Mouse (Mus musculus) hindbrain, embryonic 14.5 days (tissue): ENCODE data around the gene C2cd2l. TPM values are rescaled to one million over a fixed set of nuclear protein-coding genes. Genes with fewer than 3 reads are reported as not detected.

ENCODE experiments used
- ATAC-seq: fragments of 200-750 bp; cut with Nextera tagmentation; 2 replicates; pipeline ENCODE4 v1.8.0; 2017; ENCODE audit warnings: moderate number of reproducible peaks, mild to moderate bottlenecking, moderate TSS enrichment, moderate library complexity; ENCODE audit not compliant: low FRiP score
- DNase-seq: peaks from one replicate; pipeline ENCODE4 v3.0.0-alpha.2; 2015; ENCODE audit warnings: low spot score
- H3K27ac ChIP-seq: fragments of 300-500 bp; sonication (generic); 2 replicates; pipeline ENCODE4 v1.5.1; 2014; ENCODE audit warnings: mild to moderate bottlenecking, moderate library complexity
- H3K27me3 ChIP-seq: fragments of 300-500 bp; sonication (generic); 2 replicates; pipeline ENCODE4 v1.6.1; 2014; ENCODE audit warnings: mild to moderate bottlenecking, low read length, mixed read lengths; ENCODE audit not compliant: control insufficient read depth, insufficient read depth
- H3K36me3 ChIP-seq: fragments of 300-500 bp; sonication (generic); replicated peaks from 2 replicates; pipeline ENCODE4 v1.6.1; 2014; ENCODE audit not compliant: control insufficient read depth, insufficient read depth
- H3K4me1 ChIP-seq: fragments of 300-500 bp; sonication (generic); replicated peaks from 2 replicates; pipeline ENCODE4 v1.6.1; 2014; ENCODE audit warnings: antibody characterized with exemption, low read length, mixed read lengths; ENCODE audit not compliant: control insufficient read depth, insufficient read depth
- H3K4me2 ChIP-seq: fragments of 300-500 bp; sonication (generic); replicated peaks from 2 replicates; pipeline ENCODE4 v1.6.1; 2014; ENCODE audit warnings: mild to moderate bottlenecking, moderate library complexity
- H3K4me3 ChIP-seq: fragments of 300-500 bp; sonication (generic); replicated peaks from 2 replicates; pipeline ENCODE4 v1.5.1; 2014; ENCODE audit warnings: mild to moderate bottlenecking, low read length
- H3K9ac ChIP-seq: fragments of 300-500 bp; sonication (generic); 2 replicates; pipeline ENCODE4 v1.6.1; 2014
- H3K9me3 ChIP-seq: fragments of 300-500 bp; sonication (generic); 2 replicates; pipeline ENCODE4 v1.6.1; 2016; ENCODE audit warnings: low read length; ENCODE audit not compliant: control insufficient read depth
- WGBS: fragments of 180-500 bp; shearing (Covaris S2); extraction: QIAGEN DNeasy Blood & Tissue Kit; methylation state at CpG from one replicate; pipeline ENCODE4 v1.1.7; 2014; 5-methylcytosine and 5-hydroxymethylcytosine counted together
- microRNA-seq: library from miRNA; unstranded; fragments of <30 nt; microRNA quantifications from one replicate; pipeline ENCODE4, GENCODE M21; 2016
- polyA plus RNA-seq: library from polyadenylated mRNA; unstranded; fragments of >200 nt; fragmentation: Nextera tagmentation; extraction: Ambion mirVana; gene quantifications from 2 replicates; pipeline ENCODE4 v1.2.1, GENCODE M21; 2014

C2cd2l gene
- polyA plus RNA-seq, 1 experiment from 2014 or later = 24.0 TPM

- Histone ChIP-seq H3K9me3 (no peaks in the 10 kb centered on the region; the same call in 1 of the 2 replicates), H3K27ac (peak overlapping the region; percentile 57; the same call in 1 of the 2 replicates), H3K4me3 (no peak overlapping the region), H3K27me3 (no peaks in the 10 kb centered on the region), H3K4me1 (peaks cover 12% of the 10 kb centered on the region; the same call in 1 of the 2 replicates), H3K4me2 (no peak overlapping the region), H3K9ac (no peak overlapping the region; the same call in 1 of the 2 replicates), H3K36me3 (no peaks in the 10 kb centered on the region)
- 60% methylated on average over 8 of the region's 8 CpGs for WGBS
- DNase-seq (no peak), ATAC-seq (no peak)
Observed at GRCm38 (mm10) chr9:44266478-44267226, 53.4 kb downstream of the C2cd2l start.

- whole genome bisulfite sequencing = 81% methylated on average over 14 of the region's 14 CpGs
- Histone ChIP-seq H3K9me3 (no peaks in the 10 kb centered on the region), H3K4me3 (no peak overlapping the region), H3K4me1 (0 out of 2 replicates have a peak, but pooled peaks cover 8% of the 10 kb centered on the region), H3K27ac (no peak overlapping the region), H3K9ac (no peak overlapping the region), H3K36me3 (no peaks in the 10 kb centered on the region), H3K27me3 (no peaks in the 10 kb centered on the region), H3K4me2 (no peak overlapping the region)
- ATAC-seq = no peak
- no peak for DNase-seq
Observed at GRCm38 (mm10) chr9:44261388-44261787, 58.7 kb downstream of the C2cd2l start.

Small RNA genes within 50 kb of the gene (microRNA-seq; reads per million reads assigned to microRNA genes)
- gene Gm44335 = not detected

Other genes starting within 250 kb of the C2cd2l start
- gene Mfrp, start 218.6 kb downstream of the C2cd2l start, polyA plus RNA-seq = 0.31 and 0.41 TPM in 2 replicates
- 7.0 and 8.0 TPM in 2 replicates for gene C1qtnf5, start 213.0 kb downstream of the C2cd2l start, polyA plus RNA-seq
- 0.35 TPM in 1 of 2 replicates, not detected in the other for gene Gm49380, start 206.8 kb downstream of the C2cd2l start, polyA plus RNA-seq
- 30.6 and 32.7 TPM in 2 replicates for gene Rnf26, start 206.8 kb downstream of the C2cd2l start, polyA plus RNA-seq
- 12.6 and 13.6 TPM in 2 replicates for gene Mcam, start 185.8 kb downstream of the C2cd2l start, polyA plus RNA-seq
- 22.4 and 22.9 TPM in 2 replicates for gene Cbl, start 86.2 kb downstream of the C2cd2l start, polyA plus RNA-seq
- not detected in 2 replicates for gene Ccdc153, start 79.6 kb downstream of the C2cd2l start, polyA plus RNA-seq
- gene Pdzd3, start 68.8 kb downstream of the C2cd2l start, polyA plus RNA-seq = 0.46 and 1.1 TPM in 2 replicates
- 4.4 and 5.1 TPM in 2 replicates for gene Nlrx1, start 51.7 kb downstream of the C2cd2l start, polyA plus RNA-seq
- gene Abcg4, start 31.7 kb downstream of the C2cd2l start, polyA plus RNA-seq = 21.7 and 24.4 TPM in 2 replicates
- gene Hinfp, start 14.6 kb downstream of the C2cd2l start, polyA plus RNA-seq = 17.4 and 17.9 TPM in 2 replicates
- 34.6 and 36.1 TPM in 2 replicates for gene Dpagt1, start 5.7 kb upstream of the C2cd2l start, polyA plus RNA-seq
- gene H2afx, start 14.4 kb upstream of the C2cd2l start, polyA plus RNA-seq = 102 and 107 TPM in 2 replicates
- gene Hmbs, start 23.9 kb upstream of the C2cd2l start, polyA plus RNA-seq = 60.8 and 62.2 TPM in 2 replicates
- 34.8 and 42.4 TPM in 2 replicates for gene Vps11, start 41.4 kb upstream of the C2cd2l start, polyA plus RNA-seq
- 25.0 and 27.8 TPM in 2 replicates for gene Hyou1, start 59.2 kb upstream of the C2cd2l start, polyA plus RNA-seq
- gene Slc37a4, start 76.6 kb upstream of the C2cd2l start, polyA plus RNA-seq = 65.2 and 65.8 TPM in 2 replicates
- 1,177 and 1,438 TPM in 2 replicates for gene Rps25, start 86.9 kb upstream of the C2cd2l start, polyA plus RNA-seq
- 289 and 299 TPM in 2 replicates for gene Trappc4, start 87.3 kb upstream of the C2cd2l start, polyA plus RNA-seq
- gene Ccdc84, start 98.3 kb upstream of the C2cd2l start, polyA plus RNA-seq = 23.3 and 28.2 TPM in 2 replicates
- gene Foxr1, start 120.9 kb upstream of the C2cd2l start, polyA plus RNA-seq = not detected in 2 replicates
- gene Upk2, start 134.7 kb upstream of the C2cd2l start, polyA plus RNA-seq = not detected in 2 replicates
- gene Bcl9l, start 162.5 kb upstream of the C2cd2l start, polyA plus RNA-seq = 11.6 and 13.5 TPM in 2 replicates
- not detected in 2 replicates for gene Cxcr5, start 241.6 kb upstream of the C2cd2l start, polyA plus RNA-seq